Mouse (Mus musculus): ENCODE results near the gene Slc4a4. TPM values are rescaled to one million over a fixed set of nuclear protein-coding genes. Genes with fewer than 3 reads are reported as not detected.

The Slc4a4 gene
- total and polyA plus RNA-seq, 2 experiments = 12.0 to 30.2 TPM

DNA sequence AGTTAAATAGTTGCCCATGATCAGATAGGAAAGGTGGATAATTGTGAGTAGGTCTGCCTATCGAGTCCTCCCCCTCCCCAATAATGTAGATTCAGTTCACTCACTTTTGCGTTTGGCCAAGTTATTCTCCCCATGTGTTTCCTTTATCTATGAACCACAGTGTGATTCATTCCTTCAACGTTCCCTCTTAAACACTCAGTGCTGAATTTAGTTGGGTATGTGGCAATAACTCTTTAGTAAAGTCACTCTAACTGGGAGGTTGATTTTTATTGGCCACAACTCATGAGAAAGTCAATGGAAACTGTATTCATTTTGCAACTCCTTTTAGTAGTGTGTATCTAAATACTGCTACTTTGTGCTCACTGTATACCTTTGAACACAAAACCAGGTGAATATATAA lies 125.8 kb downstream of the Slc4a4 start:
- Histone ChIP-seq H3K79me2 (ENCODE audit: control insufficient read depth, insufficient read depth, low read length) (no peaks in the 10 kb centered on the region), H3K27ac (replicated peaks; ENCODE audit: insufficient read depth, low read depth, low read length) (no peak overlapping the region), H3K4me1 (ENCODE audit: control insufficient read depth, insufficient read depth, low read length) (no peaks in the 10 kb centered on the region), H3K27me3 (ENCODE audit: control insufficient read depth, insufficient read depth, low read length) (no peaks in the 10 kb centered on the region), H3K4me3 (ENCODE audit: insufficient read depth, low read depth, low read length) (no peak overlapping the region), H3K36me3 (ENCODE audit: control insufficient read depth, insufficient read depth, low read length) (no peaks in the 10 kb centered on the region), H3K9ac (ENCODE audit: low read depth, low read length) (no peak overlapping the region)
- WGBS = 68% methylated on average over 3 of the region's 3 CpGs
- no peak for TF ChIP-seq CTCF (IDR thresholded peaks at IDR 0.05; ENCODE audit: low read depth, low read length)
- no peak for TF ChIP-seq POLR2A (IDR thresholded peaks at IDR 0.05; ENCODE audit: extremely low read depth, insufficient read depth, low read length)
- no peak for DNase-seq (ENCODE audit: extremely low read depth, low read depth, low spot score)

DNA sequence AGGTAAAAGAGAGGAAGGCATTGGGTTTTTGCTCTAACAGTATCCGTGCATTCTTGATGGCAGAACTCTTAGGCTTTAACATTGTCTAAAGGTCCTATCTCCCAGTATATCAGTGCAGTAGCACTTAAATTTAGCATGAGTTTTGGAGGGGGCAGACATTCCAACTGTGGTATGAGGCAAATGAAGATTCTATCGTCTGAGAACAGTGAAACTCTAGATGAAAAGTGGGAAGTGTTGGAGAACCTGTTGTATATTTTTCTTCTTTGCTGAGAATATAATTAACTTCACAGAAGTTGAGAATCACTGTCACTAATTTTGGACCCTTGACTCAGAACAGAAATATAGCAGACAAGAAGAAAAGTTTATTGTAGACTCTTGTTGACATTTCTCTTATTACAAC lies 128.2 kb downstream of the Slc4a4 start:
- no peak overlapping the region for H3K9ac ChIP-seq (ENCODE audit: low read depth, low read length)
- WGBS = 88% methylated on average over 2 of the region's 2 CpGs

DNA sequence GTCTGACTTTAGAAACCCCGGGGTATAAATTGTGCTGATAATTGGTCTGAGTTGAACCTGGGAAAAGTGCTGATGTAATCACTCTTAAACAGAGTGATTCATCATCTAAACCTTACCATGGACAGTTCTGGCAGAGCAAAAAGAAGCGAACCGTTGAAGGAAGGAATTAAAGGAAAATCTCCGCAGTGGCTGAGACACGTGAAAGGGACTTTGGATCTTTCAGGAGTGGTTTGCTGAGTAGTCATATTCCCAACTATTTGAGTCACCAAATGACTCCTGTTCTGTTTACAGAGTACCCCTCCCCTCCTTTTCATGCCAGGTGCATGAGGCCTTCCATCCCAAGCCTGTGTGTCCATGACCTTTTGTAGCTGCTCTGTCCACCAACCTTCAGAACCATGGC lies 129.3 kb downstream of the Slc4a4 start:
- no peak for DNase-seq (ENCODE audit: extremely low read depth, low read depth, low spot score)
- no peak for TF ChIP-seq CTCF (IDR thresholded peaks at IDR 0.05; ENCODE audit: low read depth, low read length)
- Histone ChIP-seq H3K79me2 (ENCODE audit: control insufficient read depth, insufficient read depth, low read length) (0 out of 2 replicates have a peak, but pooled peaks cover 5% of the 10 kb centered on the region), H3K4me1 (ENCODE audit: control insufficient read depth, insufficient read depth, low read length) (no peaks in the 10 kb centered on the region), H3K4me3 (ENCODE audit: insufficient read depth, low read depth, low read length) (no peak overlapping the region), H3K27ac (replicated peaks; ENCODE audit: insufficient read depth, low read depth, low read length) (no peak overlapping the region), H3K9ac (ENCODE audit: low read depth, low read length) (no peak overlapping the region), H3K36me3 (ENCODE audit: control insufficient read depth, insufficient read depth, low read length) (no peaks in the 10 kb centered on the region), H3K27me3 (ENCODE audit: control insufficient read depth, insufficient read depth, low read length) (no peaks in the 10 kb centered on the region)
- WGBS = 87% methylated on average over 5 of the region's 5 CpGs

More for the DNA sequence above, 128.2 kb downstream of the Slc4a4 start:
- Histone ChIP-seq H3K36me3 (ENCODE audit: control insufficient read depth, insufficient read depth, low read length) (no peaks in the 10 kb centered on the region), H3K4me1 (ENCODE audit: control insufficient read depth, insufficient read depth, low read length) (no peaks in the 10 kb centered on the region), H3K4me3 (ENCODE audit: insufficient read depth, low read depth, low read length) (no peak overlapping the region), H3K27ac (replicated peaks; ENCODE audit: insufficient read depth, low read depth, low read length) (no peak overlapping the region), H3K79me2 (ENCODE audit: control insufficient read depth, insufficient read depth, low read length) (0 out of 2 replicates have a peak, but pooled peaks cover under 1% of the 10 kb centered on the region), H3K27me3 (ENCODE audit: control insufficient read depth, insufficient read depth, low read length) (no peaks in the 10 kb centered on the region)
- no peak for DNase-seq (ENCODE audit: extremely low read depth, low read depth, low spot score)
- no peak for TF ChIP-seq CTCF (IDR thresholded peaks at IDR 0.05; ENCODE audit: low read depth, low read length)
- TF ChIP-seq POLR2A (IDR thresholded peaks at IDR 0.05; ENCODE audit: extremely low read depth, insufficient read depth, low read length) = no peak

DNA sequence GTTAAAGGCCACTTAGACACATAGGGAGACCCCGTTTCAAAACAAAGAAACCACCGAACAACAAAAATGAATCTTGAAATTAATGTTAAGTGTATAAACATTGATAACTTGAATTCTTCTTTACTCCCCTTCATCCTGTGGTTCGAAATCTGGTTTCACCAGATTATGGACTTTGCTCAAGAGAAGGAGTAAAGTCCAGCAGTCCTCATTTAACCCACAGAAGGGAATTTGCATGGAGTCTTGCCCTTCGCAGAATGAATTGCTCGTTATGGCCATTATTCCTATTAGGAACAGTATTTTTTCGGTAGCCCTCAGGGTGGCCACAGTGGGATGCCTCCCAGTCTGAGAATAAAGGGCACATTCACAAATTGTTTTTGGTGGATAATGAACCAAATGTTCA lies 131.9 kb downstream of the Slc4a4 start:
- TF ChIP-seq POLR2A (IDR thresholded peaks at IDR 0.05; ENCODE audit: extremely low read depth, insufficient read depth, low read length) (no peak), CTCF (IDR thresholded peaks at IDR 0.05; ENCODE audit: low read depth, low read length) (no peak)
- Histone ChIP-seq H3K4me1 (ENCODE audit: control insufficient read depth, insufficient read depth, low read length) (no peaks in the 10 kb centered on the region), H3K36me3 (ENCODE audit: control insufficient read depth, insufficient read depth, low read length) (no peaks in the 10 kb centered on the region), H3K27ac (replicated peaks; ENCODE audit: insufficient read depth, low read depth, low read length) (no peak overlapping the region), H3K27me3 (ENCODE audit: control insufficient read depth, insufficient read depth, low read length) (no peaks in the 10 kb centered on the region), H3K79me2 (ENCODE audit: control insufficient read depth, insufficient read depth, low read length) (peaks cover 5% of the 10 kb centered on the region; the same call in 1 of the 2 replicates), H3K9ac (ENCODE audit: low read depth, low read length) (no peak overlapping the region), H3K4me3 (ENCODE audit: insufficient read depth, low read depth, low read length) (no peak overlapping the region)
- DNase-seq (ENCODE audit: extremely low read depth, low read depth, low spot score) = no peak
- WGBS = 72% methylated on average over 6 of the region's 6 CpGs

DNA sequence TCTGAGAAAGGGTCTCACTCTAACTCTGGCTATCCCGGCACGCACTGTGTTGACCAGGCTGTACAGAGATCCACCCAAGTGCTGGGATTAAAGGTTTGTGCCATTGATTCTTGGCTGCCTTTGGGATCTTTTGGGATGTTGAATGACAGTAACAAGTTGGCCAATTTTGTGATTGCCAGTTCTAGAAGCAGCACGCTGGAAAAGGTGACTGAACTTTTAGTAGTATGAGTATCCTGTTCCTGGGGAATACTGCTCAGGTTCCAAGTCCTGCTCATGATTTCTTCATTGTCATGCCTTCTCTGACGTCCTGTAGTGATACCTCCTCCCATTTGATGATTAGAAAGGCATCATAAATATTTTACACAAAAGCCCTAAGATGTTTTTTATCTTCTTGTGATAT lies 137.8 kb downstream of the Slc4a4 start:
- peak; percentile 82 for DNase-seq (ENCODE audit: extremely low read depth, low read depth, low spot score)
- no peak overlapping the region for H3K27ac ChIP-seq (replicated peaks; ENCODE audit: insufficient read depth, low read depth, low read length)

DNA sequence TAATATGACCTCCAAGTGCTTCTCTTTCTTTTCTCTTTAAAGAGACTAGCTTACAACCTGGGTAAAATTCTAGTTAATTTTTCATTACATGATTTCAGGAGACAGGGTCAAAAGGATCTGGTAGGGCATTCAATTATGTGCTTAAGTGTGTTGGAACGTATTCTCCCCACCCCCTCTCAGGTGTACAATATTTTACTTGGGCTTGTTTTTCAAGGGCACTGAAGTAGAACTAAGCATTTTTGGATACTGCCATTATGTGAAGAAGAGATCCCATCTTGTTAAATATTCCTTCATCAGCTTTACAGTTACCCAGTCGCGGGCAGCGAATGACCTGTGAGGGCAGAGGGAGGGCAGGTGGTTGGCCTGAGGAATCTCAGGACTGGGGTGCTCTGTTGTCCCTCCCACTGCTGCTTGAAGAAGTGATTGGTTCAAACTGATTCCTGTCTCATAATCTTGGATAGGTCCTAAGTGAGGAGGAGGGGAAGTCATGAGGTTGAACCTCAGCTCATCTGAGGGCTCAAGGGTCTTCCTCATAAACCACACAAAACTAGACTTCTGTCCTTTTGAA lies 141.0 kb downstream of the Slc4a4 start:
- Histone ChIP-seq H3K27me3 (ENCODE audit: control insufficient read depth, insufficient read depth, low read length) (no peaks in the 10 kb centered on the region), H3K79me2 (ENCODE audit: control insufficient read depth, insufficient read depth, low read length) (peaks cover 3% of the 10 kb centered on the region; the same call in 1 of the 2 replicates), H3K4me1 (ENCODE audit: control insufficient read depth, insufficient read depth, low read length) (peaks cover 9% of the 10 kb centered on the region; the same call in 1 of the 2 replicates), H3K4me3 (ENCODE audit: insufficient read depth, low read depth, low read length) (no peak overlapping the region), H3K36me3 (ENCODE audit: control insufficient read depth, insufficient read depth, low read length) (peaks cover 4% of the 10 kb centered on the region; the same call in 1 of the 2 replicates), H3K9ac (ENCODE audit: low read depth, low read length) (no peak overlapping the region), H3K27ac (replicated peaks; ENCODE audit: insufficient read depth, low read depth, low read length) (no peak overlapping the region)
- no peak for DNase-seq (ENCODE audit: extremely low read depth, low read depth, low spot score)
- 96% methylated on average over 4 of the region's 4 CpGs for WGBS
- TF ChIP-seq CTCF (IDR thresholded peaks at IDR 0.05; ENCODE audit: low read depth, low read length) = no peak
- no peak for TF ChIP-seq POLR2A (IDR thresholded peaks at IDR 0.05; ENCODE audit: extremely low read depth, insufficient read depth, low read length)

More for the DNA sequence above, 137.8 kb downstream of the Slc4a4 start:
- 18% methylated on average over 4 of the region's 4 CpGs for WGBS
- peaks cover 7% of the 10 kb centered on the region; the same call in 1 of the 2 replicates for H3K4me1 ChIP-seq (ENCODE audit: control insufficient read depth, insufficient read depth, low read length)
- H3K4me3 ChIP-seq (ENCODE audit: insufficient read depth, low read depth, low read length) = no peak overlapping the region
- H3K79me2 ChIP-seq (ENCODE audit: control insufficient read depth, insufficient read depth, low read length) = peaks cover 8% of the 10 kb centered on the region; the same call in 1 of the 2 replicates
- no peak overlapping the region for H3K9ac ChIP-seq (ENCODE audit: low read depth, low read length)
- H3K36me3 ChIP-seq (ENCODE audit: control insufficient read depth, insufficient read depth, low read length) = peaks cover 4% of the 10 kb centered on the region; the same call in 1 of the 2 replicates
- H3K27me3 ChIP-seq (ENCODE audit: control insufficient read depth, insufficient read depth, low read length) = no peaks in the 10 kb centered on the region
- TF ChIP-seq CTCF (IDR thresholded peaks at IDR 0.05; ENCODE audit: low read depth, low read length) (no peak), POLR2A (IDR thresholded peaks at IDR 0.05; ENCODE audit: extremely low read depth, insufficient read depth, low read length) (no peak)
